Mouse (Mus musculus): ENCODE data around the gene Amh. TPM values are rescaled to one million over a fixed set of nuclear protein-coding genes. Genes with fewer than 3 reads are reported as not detected.

Gene Amh
- polyA plus RNA-seq, 2 experiments = 0.08 to 0.31 TPM

- ATAC-seq (ENCODE audit: insufficient read depth) (no peak), DNase-seq (ENCODE audit: low read depth in 3 of 3, low spot score in 3 of 3) (no peak)
- Histone ChIP-seq H3K4me1 (replicated peaks; ENCODE audit: control insufficient read depth in 2 of 2, insufficient read depth in 2 of 2, low read length in 1 of 2) (no peaks in the 10 kb centered on the region), H3K27ac (no peak overlapping the region), H3K4me3 (ENCODE audit: insufficient read depth in 1 of 2, low read depth in 2 of 2, low read length in 2 of 2) (no peak overlapping the region), H3K9me3 (ENCODE audit: control insufficient read depth, low read length) (no peaks in the 10 kb centered on the region), H3K36me3 (replicated peaks; ENCODE audit: control insufficient read depth, insufficient read depth, low read depth) (peaks cover 74% of the 10 kb centered on the region), H3K4me2 (ENCODE audit: low read depth) (no peak overlapping the region), H3K27me3 (ENCODE audit: control insufficient read depth, insufficient read depth, low read length) (no peaks in the 10 kb centered on the region), H3K9ac (replicated peaks) (no peak overlapping the region)
- no peak for TF ChIP-seq CTCF (IDR thresholded peaks at IDR 0.05; ENCODE audit: low read depth)
- 95% methylated on average over 2 of the region's 2 CpGs for WGBS (ENCODE audit: insufficient replicate concordance)
These were observed 20.7 kb upstream of the Amh start for GRCm38 (mm10) chr10:80784302-80784701.

- 88% methylated on average over 12 of the region's 12 CpGs for WGBS (ENCODE audit: insufficient replicate concordance)
- Histone ChIP-seq H3K4me2 (ENCODE audit: low read depth) (no peak overlapping the region), H3K9ac (replicated peaks) (no peak overlapping the region), H3K27ac (no peak overlapping the region), H3K4me3 (ENCODE audit: insufficient read depth in 1 of 2, low read depth in 2 of 2, low read length in 2 of 2) (no peak overlapping the region), H3K27me3 (ENCODE audit: control insufficient read depth, insufficient read depth, low read length) (no peaks in the 10 kb centered on the region), H3K36me3 (replicated peaks; ENCODE audit: control insufficient read depth, insufficient read depth, low read depth) (peaks cover 72% of the 10 kb centered on the region), H3K9me3 (ENCODE audit: control insufficient read depth, low read length) (no peaks in the 10 kb centered on the region), H3K4me1 (replicated peaks; ENCODE audit: control insufficient read depth in 2 of 2, insufficient read depth in 2 of 2, low read length in 1 of 2) (no peaks in the 10 kb centered on the region)
- TF ChIP-seq CTCF (IDR thresholded peaks at IDR 0.05; ENCODE audit: low read depth) (no peak), EP300 (IDR thresholded peaks at IDR 0.05; ENCODE audit: low read depth) (no peak)
- DNase-seq (ENCODE audit: low read depth in 3 of 3, low spot score in 3 of 3) (no peak), ATAC-seq (ENCODE audit: insufficient read depth) (no peak)
These were observed 20.2 kb upstream of the Amh start for GRCm38 (mm10) chr10:80784871-80785270.

DNA sequence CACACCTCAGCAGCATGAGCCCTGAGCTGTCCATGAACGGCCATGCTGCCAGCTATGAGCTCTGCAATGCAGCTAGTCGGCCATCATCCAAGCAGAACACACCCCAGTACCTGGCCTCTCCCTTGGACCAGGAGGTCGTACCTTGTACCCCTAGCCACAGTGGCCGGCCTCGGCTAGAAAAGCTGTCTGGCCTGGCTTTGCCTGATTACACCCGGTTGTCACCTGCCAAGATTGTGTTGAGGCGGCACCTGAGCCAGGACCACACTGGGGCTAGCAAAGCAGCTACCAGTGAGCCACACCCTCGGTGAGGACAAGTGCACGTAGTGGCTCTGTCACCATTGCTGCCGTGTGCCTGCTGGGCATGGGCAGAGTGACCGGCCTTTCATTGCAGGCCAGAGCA, 19.1 kb upstream of the Amh start:
- H3K9me3 ChIP-seq (ENCODE audit: control insufficient read depth, low read length) = no peaks in the 10 kb centered on the region
- no peaks in the 10 kb centered on the region for H3K4me1 ChIP-seq (replicated peaks; ENCODE audit: control insufficient read depth in 2 of 2, insufficient read depth in 2 of 2, low read length in 1 of 2)
- DNase-seq (ENCODE audit: low read depth in 3 of 3, low spot score in 3 of 3) (no peak), ATAC-seq (ENCODE audit: insufficient read depth) (0 out of 2 replicates have a peak, but pooled peaks have one; percentile 9)
- no peak overlapping the region for H3K4me3 ChIP-seq (ENCODE audit: insufficient read depth in 1 of 2, low read depth in 2 of 2, low read length in 2 of 2)
- H3K27ac ChIP-seq = no peak overlapping the region
- TF ChIP-seq EP300 (IDR thresholded peaks at IDR 0.05; ENCODE audit: low read depth) = no peak
- no peak for TF ChIP-seq CTCF (IDR thresholded peaks at IDR 0.05; ENCODE audit: low read depth)
- H3K9ac ChIP-seq (replicated peaks) = no peak overlapping the region
- no peaks in the 10 kb centered on the region for H3K27me3 ChIP-seq (ENCODE audit: control insufficient read depth, insufficient read depth, low read length)
- WGBS (ENCODE audit: insufficient replicate concordance) = 90% methylated on average over 11 of the region's 11 CpGs
- H3K4me2 ChIP-seq (ENCODE audit: low read depth) = no peak overlapping the region
- peaks cover 69% of the 10 kb centered on the region for H3K36me3 ChIP-seq (replicated peaks; ENCODE audit: control insufficient read depth, insufficient read depth, low read depth)

GRCm38 (mm10) chr10:80787517-80787916, 17.5 kb upstream of the Amh start:
- WGBS (ENCODE audit: insufficient replicate concordance) = 66% methylated on average over 2 of the region's 2 CpGs
- TF ChIP-seq CTCF (IDR thresholded peaks at IDR 0.05; ENCODE audit: low read depth) (no peak), EP300 (IDR thresholded peaks at IDR 0.05; ENCODE audit: low read depth) (no peak)
- Histone ChIP-seq H3K36me3 (replicated peaks; ENCODE audit: control insufficient read depth, insufficient read depth, low read depth) (peaks cover 60% of the 10 kb centered on the region), H3K27me3 (ENCODE audit: control insufficient read depth, insufficient read depth, low read length) (no peaks in the 10 kb centered on the region), H3K4me1 (replicated peaks; ENCODE audit: control insufficient read depth in 2 of 2, insufficient read depth in 2 of 2, low read length in 1 of 2) (no peaks in the 10 kb centered on the region), H3K4me2 (ENCODE audit: low read depth) (no peak overlapping the region), H3K27ac (no peak overlapping the region), H3K9me3 (ENCODE audit: control insufficient read depth, low read length) (no peaks in the 10 kb centered on the region), H3K9ac (replicated peaks) (no peak overlapping the region), H3K4me3 (ENCODE audit: insufficient read depth in 1 of 2, low read depth in 2 of 2, low read length in 2 of 2) (no peak overlapping the region)
- ATAC-seq (ENCODE audit: insufficient read depth) (no peak), DNase-seq (ENCODE audit: low read depth in 3 of 3, low spot score in 3 of 3) (no peak)

DNA sequence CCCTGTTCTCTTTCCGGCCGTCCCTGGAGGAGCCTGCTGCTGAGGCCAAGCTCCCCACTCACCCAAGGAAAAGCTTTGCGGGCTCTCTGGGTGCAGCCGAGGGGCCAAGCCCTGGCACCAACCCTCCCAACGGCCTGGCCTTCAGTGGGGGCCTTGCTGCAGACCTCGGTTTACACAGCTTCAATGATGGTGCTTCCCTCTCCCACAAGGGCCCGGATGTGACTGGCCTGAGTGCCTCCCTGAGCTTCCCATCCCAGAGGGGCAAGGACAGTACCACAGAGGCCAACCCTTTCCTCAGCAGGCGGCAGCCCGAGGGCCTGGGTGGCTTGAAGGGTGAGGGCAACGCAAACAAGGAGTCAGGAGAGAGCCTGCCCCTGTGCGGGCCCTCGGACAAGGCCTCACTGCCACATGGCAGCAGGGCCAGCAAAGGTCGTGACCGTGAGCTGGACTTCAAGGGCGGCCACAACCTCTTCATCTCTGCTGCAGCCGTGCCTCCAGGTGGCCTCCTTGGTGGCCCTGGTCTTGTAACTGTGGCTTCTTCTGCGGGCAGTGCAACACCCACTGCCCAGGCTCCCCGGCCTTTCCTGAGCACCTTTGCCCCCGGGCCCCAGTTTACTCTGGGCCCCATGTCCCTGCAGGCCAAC, 14.2 kb upstream of the Amh start:
- no peaks in the 10 kb centered on the region for H3K9me3 ChIP-seq (ENCODE audit: control insufficient read depth, low read length)
- 81% methylated on average over 19 of the region's 19 CpGs for WGBS (ENCODE audit: insufficient replicate concordance)
- H3K4me2 ChIP-seq (ENCODE audit: low read depth) = no peak overlapping the region
- TF ChIP-seq CTCF (IDR thresholded peaks at IDR 0.05; ENCODE audit: low read depth) (no peak), EP300 (IDR thresholded peaks at IDR 0.05; ENCODE audit: low read depth) (no peak)
- ATAC-seq (ENCODE audit: insufficient read depth) (no peak), DNase-seq (ENCODE audit: low read depth in 3 of 3, low spot score in 3 of 3) (no peak)
- no peak overlapping the region for H3K9ac ChIP-seq (replicated peaks)
- no peaks in the 10 kb centered on the region for H3K27me3 ChIP-seq (ENCODE audit: control insufficient read depth, insufficient read depth, low read length)
- H3K36me3 ChIP-seq (replicated peaks; ENCODE audit: control insufficient read depth, insufficient read depth, low read depth) = peaks cover 43% of the 10 kb centered on the region
- no peak overlapping the region for H3K27ac ChIP-seq
- no peak overlapping the region for H3K4me3 ChIP-seq (ENCODE audit: insufficient read depth in 1 of 2, low read depth in 2 of 2, low read length in 2 of 2)
- H3K4me1 ChIP-seq (replicated peaks; ENCODE audit: control insufficient read depth in 2 of 2, insufficient read depth in 2 of 2, low read length in 1 of 2) = no peaks in the 10 kb centered on the region
